Mouse (Mus musculus) heart, embryonic 14.5 days (tissue): ENCODE measurements around the gene Smurf2. TPM values are rescaled to one million over a fixed set of nuclear protein-coding genes. Genes with fewer than 3 reads are reported as not detected.

ENCODE experiments used
- ATAC-seq: fragments of 200-750 bp; cut with Nextera tagmentation; 2 replicates; pipeline ENCODE4 v1.8.0; 2017; ENCODE audit warnings: low read depth, moderate TSS enrichment; ENCODE audit not compliant: insufficient number of reproducible peaks, insufficient read depth, low FRiP score
- H3K27ac ChIP-seq, 2 experiments: fragments of 200-500 bp in 1 of 2; fragments of 300-500 bp in 1 of 2; sonication (generic) in 1 of 2; replicated peaks in 1 of 2; 2 replicates each; pipeline ENCODE4 v1.5.1; 2012 to 2014; ENCODE audit warnings: low read depth in 2 of 2, low read length in 2 of 2, control low read depth in 1 of 2, mild to moderate bottlenecking in 1 of 2, mixed read lengths in 1 of 2; ENCODE audit not compliant: control insufficient read depth in 1 of 2, insufficient read depth in 1 of 2
- H3K27me3 ChIP-seq: fragments of 300-500 bp; sonication (generic); 2 replicates; pipeline ENCODE4 v1.6.1; 2014; ENCODE audit warnings: mild to moderate bottlenecking, low read length, control low read depth; ENCODE audit not compliant: control insufficient read depth, insufficient read depth
- H3K36me3 ChIP-seq: fragments of 300-500 bp; sonication (generic); 2 replicates; pipeline ENCODE4 v1.6.1; 2014; ENCODE audit warnings: mild to moderate bottlenecking, control low read depth, low read length, mixed read lengths; ENCODE audit not compliant: control insufficient read depth, insufficient read depth
- H3K4me1 ChIP-seq, 2 experiments: fragments of 200-500 bp in 1 of 2; fragments of 300-500 bp in 1 of 2; sonication (generic) in 1 of 2; 2 replicates each; pipeline ENCODE4 v1.6.1; 2012 to 2014; ENCODE audit warnings: low read length in 2 of 2, control low read depth in 1 of 2, mixed read lengths in 1 of 2; ENCODE audit not compliant: control insufficient read depth in 2 of 2, insufficient read depth in 2 of 2
- H3K4me2 ChIP-seq: fragments of 300-500 bp; sonication (generic); 2 replicates; pipeline ENCODE4 v1.6.1; 2014; ENCODE audit warnings: mild to moderate bottlenecking, low read length
- H3K4me3 ChIP-seq, 2 experiments: fragments of 200-500 bp in 1 of 2; fragments of 300-500 bp in 1 of 2; sonication (generic) in 1 of 2; 2 replicates each; pipeline ENCODE4 v1.5.1; 2012 to 2014; ENCODE audit warnings: low read length in 2 of 2, mild to moderate bottlenecking in 2 of 2, control low read depth in 1 of 2, low read depth in 1 of 2, moderate library complexity in 1 of 2; ENCODE audit not compliant: control insufficient read depth in 1 of 2, insufficient read depth in 1 of 2
- H3K9ac ChIP-seq: fragments of 300-500 bp; sonication (generic); 2 replicates; pipeline ENCODE4 v1.6.1; 2014; ENCODE audit warnings: mild to moderate bottlenecking, low read length
- H3K9me3 ChIP-seq: fragments of 300-500 bp; sonication (generic); 2 replicates; pipeline ENCODE4 v1.6.1; 2016; ENCODE audit warnings: low read length, control low read depth; ENCODE audit not compliant: control insufficient read depth
- WGBS: fragments of 180-500 bp; shearing (Covaris S2); extraction: QIAGEN DNeasy Blood & Tissue Kit; methylation state at CpG from one replicate; pipeline ENCODE4 v1.1.7; 2014; 5-methylcytosine and 5-hydroxymethylcytosine counted together
- polyA plus RNA-seq: library from polyadenylated mRNA; unstranded; fragments of >200 nt; fragmentation: Nextera tagmentation; extraction: Ambion mirVana; gene quantifications from 2 replicates; pipeline ENCODE4 v1.2.1, GENCODE M21; 2014

Gene Smurf2
- polyA plus RNA-seq, 1 experiment from 2014 or later, result 17.4 TPM

DNA sequence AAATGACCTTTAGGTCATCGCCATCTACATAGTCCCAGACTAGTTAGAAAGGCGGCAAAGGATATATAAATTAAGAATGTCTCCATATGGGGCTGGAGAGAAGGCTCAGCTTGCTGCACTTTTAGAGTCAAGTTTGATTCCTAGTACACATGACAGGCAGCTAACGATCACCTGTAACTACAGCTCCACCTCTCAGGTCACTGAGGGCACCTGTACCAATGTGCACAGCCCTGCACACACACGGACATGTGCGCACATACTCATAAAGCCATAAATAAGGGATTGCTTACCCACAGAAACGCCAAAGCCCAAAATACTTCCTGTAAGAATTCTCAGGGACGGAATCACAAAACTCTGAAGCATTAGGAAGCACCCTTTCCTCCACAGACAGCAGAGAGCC lies 92.4 kb downstream of the Smurf2 start:
- no peak for ATAC-seq
- Histone ChIP-seq H3K9me3 (no peaks in the 10 kb centered on the region), H3K4me1 (peaks cover 0 to 6% of the 10 kb centered on the region in 2 experiments; a peak in 1 of 4 replicates), H3K9ac (no peak overlapping the region), H3K36me3 (peaks cover 87% of the 10 kb centered on the region), H3K4me2 (no peak overlapping the region), H3K27ac (no peak overlapping the region), H3K4me3 (no peak overlapping the region), H3K27me3 (no peaks in the 10 kb centered on the region)
- WGBS, result 90% methylated on average over 7 of the region's 7 CpGs

DNA sequence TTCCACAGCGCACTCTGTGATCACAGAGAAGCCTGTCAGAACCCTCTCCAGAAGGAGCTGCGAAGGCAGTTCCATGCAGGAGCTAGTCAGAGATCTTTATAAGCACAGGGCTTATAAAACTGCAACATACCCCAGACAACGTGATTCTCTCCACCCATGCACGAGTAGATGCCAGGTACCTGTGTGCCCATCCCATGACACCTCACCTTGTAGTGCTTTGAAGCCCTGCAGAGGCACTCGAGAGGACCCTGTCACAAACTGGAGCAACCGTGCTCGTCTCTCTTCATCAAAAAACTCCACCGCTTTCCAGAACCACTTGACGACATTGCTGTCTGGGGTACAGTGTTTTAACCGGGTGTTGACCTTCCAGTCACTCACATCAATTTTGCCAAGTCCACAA lies 96.1 kb downstream of the Smurf2 start:
- no peaks in the 10 kb centered on the region for H3K27me3 ChIP-seq
- no peaks in the 10 kb centered on the region for H3K9me3 ChIP-seq
- WGBS, result 76% methylated on average over 10 of the region's 10 CpGs
- H3K4me2 ChIP-seq, result no peak overlapping the region
- H3K4me1 ChIP-seq, result peaks cover 2 to 17% of the 10 kb centered on the region in 2 experiments; a peak in 2 of 4 replicates
- H3K27ac ChIP-seq, result no peak overlapping the region
- H3K9ac ChIP-seq, result no peak overlapping the region
- no peak overlapping the region for H3K4me3 ChIP-seq
- no peak for ATAC-seq
- peaks cover 89% of the 10 kb centered on the region for H3K36me3 ChIP-seq

DNA sequence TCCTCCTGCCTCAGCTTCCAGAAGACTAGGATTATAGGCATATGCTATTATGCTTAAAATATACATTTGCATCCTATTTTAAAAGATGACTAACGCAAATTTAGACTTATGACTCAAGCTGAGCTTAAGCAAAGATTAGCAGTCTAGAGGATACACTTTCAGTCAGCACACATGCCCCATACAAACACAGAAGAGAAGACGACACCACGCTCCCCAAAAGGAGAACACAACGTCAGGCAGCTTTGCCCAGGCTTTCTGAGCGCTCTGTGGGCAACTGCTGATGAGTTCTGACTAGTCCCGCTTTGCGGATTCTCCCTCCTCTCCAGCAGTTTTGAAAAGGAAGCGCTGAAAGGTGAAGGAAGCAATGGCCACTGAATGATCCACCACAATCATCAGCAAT lies 96.8 kb downstream of the Smurf2 start:
- peaks cover 2 to 23% of the 10 kb centered on the region in 2 experiments; a peak in 2 of 4 replicates for H3K4me1 ChIP-seq
- 91% methylated on average over 8 of the region's 8 CpGs for WGBS
- no peaks in the 10 kb centered on the region for H3K9me3 ChIP-seq
- H3K4me2 ChIP-seq, result no peak overlapping the region
- H3K9ac ChIP-seq, result no peak overlapping the region
- H3K4me3 ChIP-seq, result no peak overlapping the region
- no peak overlapping the region for H3K27ac ChIP-seq
- H3K36me3 ChIP-seq, result peaks cover 92% of the 10 kb centered on the region
- no peaks in the 10 kb centered on the region for H3K27me3 ChIP-seq
- ATAC-seq, result no peak

DNA sequence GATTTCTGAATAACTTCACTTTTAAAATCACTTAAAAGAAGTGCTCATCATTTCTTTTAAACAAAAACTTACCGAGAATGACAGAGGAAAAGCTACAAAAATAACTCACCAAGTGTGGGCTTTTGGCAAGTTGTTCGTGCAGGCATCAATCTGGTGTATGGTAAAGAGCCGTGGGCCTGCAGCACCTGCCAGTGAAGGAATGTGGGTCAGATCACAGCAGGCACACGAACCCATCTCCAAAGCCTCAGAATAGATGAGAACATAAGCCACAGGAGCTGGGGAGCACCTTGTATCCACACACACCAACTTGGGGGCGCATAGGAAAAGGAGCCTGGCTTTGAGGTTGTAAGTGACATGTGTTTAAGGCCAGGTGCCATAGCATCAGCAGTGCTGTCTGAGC lies 97.6 kb downstream of the Smurf2 start:
- no peak overlapping the region for H3K4me3 ChIP-seq
- no peaks in the 10 kb centered on the region for H3K9me3 ChIP-seq
- H3K36me3 ChIP-seq, result peaks cover 85% of the 10 kb centered on the region
- H3K4me2 ChIP-seq, result no peak overlapping the region
- no peak overlapping the region for H3K9ac ChIP-seq
- ATAC-seq, result no peak
- H3K4me1 ChIP-seq, result peaks cover 6 to 32% of the 10 kb centered on the region in 2 experiments
- H3K27ac ChIP-seq, result no peak overlapping the region
- H3K27me3 ChIP-seq, result no peaks in the 10 kb centered on the region
- 79% methylated on average over 5 of the region's 5 CpGs for WGBS

DNA sequence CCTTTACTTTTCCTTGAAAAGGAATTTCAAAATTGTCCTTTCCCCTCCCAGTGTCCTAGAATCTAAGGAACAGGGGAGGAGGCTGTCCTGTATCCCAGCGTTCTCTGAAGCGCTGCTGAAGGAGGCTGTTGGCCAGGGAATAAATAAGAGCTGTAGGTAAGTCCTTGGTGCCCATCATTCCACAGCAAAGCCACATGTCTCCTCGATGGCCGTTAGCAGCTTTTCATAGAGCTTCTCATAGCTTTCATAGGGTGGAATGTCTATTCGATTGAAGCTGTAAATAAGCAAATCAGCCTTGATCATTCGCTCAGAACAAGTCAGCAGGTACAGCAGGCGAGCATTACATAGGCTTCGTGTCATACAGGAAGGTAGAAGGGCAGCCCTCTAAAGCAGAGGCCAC lies 98.0 kb downstream of the Smurf2 start:
- peaks cover 84% of the 10 kb centered on the region for H3K36me3 ChIP-seq

DNA sequence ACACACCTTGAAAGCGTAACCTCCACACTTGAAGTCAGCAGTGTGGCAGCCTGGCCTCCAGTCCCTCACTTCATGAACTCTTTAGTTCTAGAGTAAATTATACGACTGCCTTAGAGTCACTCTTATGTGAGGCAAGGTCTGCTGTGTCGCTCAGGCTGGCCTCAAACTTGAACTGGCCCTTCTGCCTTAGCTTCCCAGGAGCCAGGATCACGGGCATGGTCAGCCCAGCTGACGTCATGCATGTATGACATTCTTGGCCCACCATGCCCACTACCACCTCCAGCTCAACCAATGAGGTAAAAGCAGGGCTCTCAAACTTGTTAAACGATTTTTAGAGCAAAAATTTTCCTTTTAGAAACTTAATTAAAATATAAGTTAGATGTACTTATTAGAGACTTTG lies 99.1 kb downstream of the Smurf2 start:
- 68% methylated on average over 6 of the region's 6 CpGs for WGBS
- peaks cover 6 to 34% of the 10 kb centered on the region in 2 experiments for H3K4me1 ChIP-seq
- H3K9me3 ChIP-seq, result no peaks in the 10 kb centered on the region
- peak overlapping the region in 1 of 2 experiments; percentile 61; a peak in 2 of 4 replicates for H3K27ac ChIP-seq
- no peak overlapping the region for H3K4me2 ChIP-seq
- H3K4me3 ChIP-seq, result no peak overlapping the region
- H3K36me3 ChIP-seq, result peaks cover 85% of the 10 kb centered on the region
- no peak overlapping the region for H3K9ac ChIP-seq
- no peak for ATAC-seq
- no peaks in the 10 kb centered on the region for H3K27me3 ChIP-seq

More for the DNA sequence above, 98.0 kb downstream of the Smurf2 start:
- no peak for ATAC-seq
- Histone ChIP-seq H3K9ac (no peak overlapping the region), H3K4me2 (no peak overlapping the region), H3K27ac (no peak overlapping the region), H3K9me3 (no peaks in the 10 kb centered on the region), H3K27me3 (no peaks in the 10 kb centered on the region), H3K4me3 (no peak overlapping the region), H3K4me1 (peaks cover 6 to 34% of the 10 kb centered on the region in 2 experiments)
- 78% methylated on average over 8 of the region's 8 CpGs for WGBS

DNA sequence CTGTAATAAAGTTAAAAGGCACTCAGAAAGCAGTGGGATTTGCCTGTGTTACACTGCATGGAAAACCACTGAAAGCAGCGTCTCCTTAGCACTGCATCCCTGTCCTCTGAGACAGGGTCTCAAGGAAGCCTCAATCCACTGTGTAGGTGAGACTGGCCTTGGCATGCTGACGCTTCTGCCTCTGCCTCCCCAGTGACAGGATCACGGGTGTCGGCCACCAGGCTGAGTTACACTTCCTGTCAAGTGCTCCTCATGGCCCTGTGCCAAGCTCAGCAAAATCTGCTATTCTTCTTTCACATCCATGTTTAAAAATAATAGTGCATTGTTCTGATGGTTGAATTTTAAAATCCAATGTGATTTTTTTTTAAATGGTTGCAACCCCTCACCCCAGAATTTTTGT lies 99.5 kb downstream of the Smurf2 start:
- H3K27me3 ChIP-seq, result no peaks in the 10 kb centered on the region
- H3K4me2 ChIP-seq, result no peak overlapping the region
- peak overlapping the region in 1 of 2 experiments; percentile 61; a peak in 2 of 4 replicates for H3K27ac ChIP-seq
- H3K4me3 ChIP-seq, result no peak overlapping the region
- H3K36me3 ChIP-seq, result peaks cover 85% of the 10 kb centered on the region
- H3K4me1 ChIP-seq, result peaks cover 6 to 36% of the 10 kb centered on the region in 2 experiments
- no peak for ATAC-seq
- H3K9me3 ChIP-seq, result no peaks in the 10 kb centered on the region
- H3K9ac ChIP-seq, result no peak overlapping the region
- WGBS, result 43% methylated on average over 4 of the region's 4 CpGs

DNA sequence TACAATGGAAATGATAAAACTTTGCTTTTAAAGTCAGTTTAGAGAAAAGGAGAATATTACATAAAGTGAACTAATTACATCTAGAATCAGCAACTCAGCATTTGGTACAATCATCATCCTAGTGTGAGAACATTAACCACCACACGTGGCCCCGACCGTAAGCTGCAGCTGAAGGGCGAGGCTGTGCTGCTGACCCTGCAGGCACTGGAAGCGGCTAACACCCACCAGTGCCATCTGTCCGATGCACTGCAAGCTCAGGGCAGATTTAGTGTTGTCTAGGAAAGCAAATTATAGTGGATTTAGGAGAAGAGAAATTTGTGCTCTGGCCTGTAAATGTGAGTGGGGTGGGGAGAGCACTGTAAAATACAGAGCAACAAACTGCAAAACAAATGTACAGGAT lies 100.3 kb downstream of the Smurf2 start:
- no peak overlapping the region for H3K4me3 ChIP-seq
- no peak overlapping the region for H3K9ac ChIP-seq
- ATAC-seq, result no peak
- H3K9me3 ChIP-seq, result no peaks in the 10 kb centered on the region
- H3K36me3 ChIP-seq, result peaks cover 86% of the 10 kb centered on the region
- H3K27ac ChIP-seq, result no peak overlapping the region
- peaks cover 6 to 38% of the 10 kb centered on the region in 2 experiments for H3K4me1 ChIP-seq
- 87% methylated on average over 6 of the region's 6 CpGs for WGBS
- H3K4me2 ChIP-seq, result no peak overlapping the region
- no peaks in the 10 kb centered on the region for H3K27me3 ChIP-seq
